Mouse (Mus musculus) C2C12 (cell line): ENCODE data around the gene Gm17359. TPM values are rescaled to one million over a fixed set of nuclear protein-coding genes. Genes with fewer than 3 reads are reported as not detected.

ENCODE experiments used
- H3K27me3 ChIP-seq: one replicate; pipeline ENCODE4 v1.6.1; 2011; ENCODE audit not compliant: control insufficient read depth, insufficient read depth, insufficient read length
- H3K36me3 ChIP-seq: one replicate; pipeline ENCODE4 v1.6.1; 2011; ENCODE audit not compliant: control insufficient read depth, insufficient read depth
- H3K4me3 ChIP-seq: one replicate; pipeline ENCODE4 v1.5.1; 2011; ENCODE audit warnings: mild to moderate bottlenecking, control low read depth; ENCODE audit not compliant: poor library complexity, insufficient read depth, severe bottlenecking
- H3K79me2 ChIP-seq: one replicate; pipeline ENCODE4 v1.6.1; 2011; ENCODE audit not compliant: control insufficient read depth, insufficient read depth
- H3K79me3 ChIP-seq: one replicate; pipeline ENCODE4 v1.6.1; 2011; ENCODE audit warnings: low read depth, control low read depth
- H3ac ChIP-seq: one replicate; pipeline ENCODE3; 2011; ENCODE audit warnings: low read depth; ENCODE audit not compliant: control insufficient read depth, insufficient read length
- CEBPB ChIP-seq: IDR thresholded peaks from one replicate; pipeline ENCODE4 v1.6.1; 2011; ENCODE audit warnings: low read depth, mild to moderate bottlenecking, control low read depth, moderate library complexity
- CTCF ChIP-seq: IDR thresholded peaks from one replicate; pipeline ENCODE4 v1.5.1; 2011; ENCODE audit not compliant: control insufficient read depth, insufficient read depth, insufficient read length
- FOSL1 ChIP-seq: IDR thresholded peaks from one replicate; pipeline ENCODE4 v1.8.0; 2011; ENCODE audit warnings: mild to moderate bottlenecking, low read length; ENCODE audit not compliant: poor library complexity, insufficient read depth, severe bottlenecking
- MAX ChIP-seq: IDR thresholded peaks from one replicate; pipeline ENCODE4 v1.6.1; 2011; ENCODE audit warnings: mild to moderate bottlenecking, control low read depth
- MYOD1 ChIP-seq: IDR thresholded peaks from one replicate; pipeline ENCODE4 v1.6.1; 2011; ENCODE audit warnings: low read depth; ENCODE audit not compliant: control insufficient read depth, insufficient read length
- MYOG ChIP-seq: IDR thresholded peaks from one replicate; pipeline ENCODE4 v1.6.1; 2011; ENCODE audit not compliant: control insufficient read depth, insufficient read length; ENCODE audit errors: extremely low read depth
- USF1 ChIP-seq: IDR thresholded peaks from one replicate; pipeline ENCODE4 v1.6.1; 2011; ENCODE audit warnings: low read depth, mild to moderate bottlenecking, control low read depth, moderate library complexity
- polyA plus RNA-seq: library from polyadenylated mRNA; unstranded; fragments of >200 nt; fragmentation: generic; extraction: Trizol; gene quantifications from one replicate; pipeline ENCODE4 v1.2.1, GENCODE M21; 2012; ENCODE audit warnings: missing spikeins

The Gm17359 gene
- polyA plus RNA-seq, 1 experiment = not detected

- Histone ChIP-seq H3K79me3 (no peaks in the 10 kb centered on the region), H3K27me3 (no peaks in the 10 kb centered on the region), H3ac (no peak overlapping the region), H3K4me3 (no peak overlapping the region), H3K79me2 (no peaks in the 10 kb centered on the region), H3K36me3 (no peaks in the 10 kb centered on the region)
- TF ChIP-seq MAX (no peak), CEBPB (no peak), MYOD1 (no peak), FOSL1 (no peak), MYOG (no peak), USF1 (no peak), CTCF (no peak)
Measured at GRCm38 (mm10) chr3:79333643-79334200, 2.7 kb upstream of the Gm17359 start.

- H3ac ChIP-seq = no peak overlapping the region
- no peaks in the 10 kb centered on the region for H3K27me3 ChIP-seq
- H3K79me2 ChIP-seq = no peaks in the 10 kb centered on the region
- H3K36me3 ChIP-seq = no peaks in the 10 kb centered on the region
- no peak overlapping the region for H3K4me3 ChIP-seq
- TF ChIP-seq MYOD1 (no peak), USF1 (no peak), CEBPB (no peak), MYOG (no peak), FOSL1 (no peak), MAX (no peak), CTCF (no peak)
- H3K79me3 ChIP-seq = no peaks in the 10 kb centered on the region
Measured at GRCm38 (mm10) chr3:79340737-79341136, 4.3 kb downstream of the Gm17359 start.

GRCm38 (mm10) chr3:79342961-79343735 is 6.7 kb downstream of the Gm17359 start:
- TF ChIP-seq CEBPB (no peak), MYOD1 (no peak), MYOG (no peak)
- Histone ChIP-seq H3K79me2 (no peaks in the 10 kb centered on the region), H3K79me3 (no peaks in the 10 kb centered on the region), H3K4me3 (no peak overlapping the region), H3K27me3 (no peaks in the 10 kb centered on the region), H3ac (no peak overlapping the region), H3K36me3 (no peaks in the 10 kb centered on the region)

GRCm38 (mm10) chr3:79349311-79349710 is 12.8 kb downstream of the Gm17359 start:
- no peaks in the 10 kb centered on the region for H3K36me3 ChIP-seq
- H3K79me3 ChIP-seq = no peaks in the 10 kb centered on the region
- H3K4me3 ChIP-seq = no peak overlapping the region
- no peaks in the 10 kb centered on the region for H3K27me3 ChIP-seq
- no peaks in the 10 kb centered on the region for H3K79me2 ChIP-seq
- TF ChIP-seq MYOG (no peak), FOSL1 (no peak), USF1 (no peak), MYOD1 (no peak), CTCF (no peak), CEBPB (no peak), MAX (no peak)
- no peak overlapping the region for H3ac ChIP-seq

- H3K79me3 ChIP-seq = no peaks in the 10 kb centered on the region
- TF ChIP-seq MYOD1 (no peak), CEBPB (no peak), MYOG (no peak), CTCF (no peak), FOSL1 (no peak), MAX (no peak), USF1 (no peak)
- H3K27me3 ChIP-seq = no peaks in the 10 kb centered on the region
- no peak overlapping the region for H3K4me3 ChIP-seq
- no peaks in the 10 kb centered on the region for H3K36me3 ChIP-seq
- no peaks in the 10 kb centered on the region for H3K79me2 ChIP-seq
- H3ac ChIP-seq = no peak overlapping the region
Measured at GRCm38 (mm10) chr3:79358721-79359120, 22.3 kb downstream of the Gm17359 start.

- Histone ChIP-seq H3K79me2 (no peaks in the 10 kb centered on the region), H3K36me3 (no peaks in the 10 kb centered on the region), H3K4me3 (no peak overlapping the region), H3K79me3 (no peaks in the 10 kb centered on the region), H3ac (no peak overlapping the region), H3K27me3 (no peaks in the 10 kb centered on the region)
- no peak for TF ChIP-seq FOSL1
Measured at GRCm38 (mm10) chr3:79360317-79361101, 24.0 kb downstream of the Gm17359 start.
